Mouse (Mus musculus): ENCODE measurements around the gene Bckdha. TPM values are rescaled to one million over a fixed set of nuclear protein-coding genes. Genes with fewer than 3 reads are reported as not detected.
A peak's percentile ranks its signal among the peaks of the same experiment; 100 is the strongest.

Gene Bckdha
- polyA plus RNA-seq, 1 experiment from 2014 or later: 96.3 TPM

- Histone ChIP-seq H3K4me3 (replicated peaks; ENCODE audit: low read depth, low read length) (no peak overlapping the region), H3K4me1 (replicated peaks; ENCODE audit: insufficient read depth, low read length) (peaks cover 28% of the 10 kb centered on the region; the same call in 1 of the 2 replicates), H3K27me3 (ENCODE audit: insufficient read depth, low read length) (no peaks in the 10 kb centered on the region), H3K27ac (no peak overlapping the region), H3K36me3 (ENCODE audit: insufficient read depth, low read length) (no peaks in the 10 kb centered on the region), H3K9ac (ENCODE audit: low read depth, low read length) (no peak overlapping the region), H3K9me3 (replicated peaks; ENCODE audit: low read length) (no peaks in the 10 kb centered on the region), H3K4me2 (ENCODE audit: low read length) (no peak overlapping the region)
- TF ChIP-seq CTCF (IDR thresholded peaks at IDR 0.05; ENCODE audit: low read depth): no peak
- no peak for DNase-seq (ENCODE audit: low spot score)
- 86% methylated on average over 6 of the region's 6 CpGs for WGBS
- ATAC-seq (replicated peaks; ENCODE audit: low FRiP score, low read depth): no peak
Observed at GRCm38 (mm10) chr7:25684659-25685058, 25.9 kb upstream of the Bckdha start.

GRCm38 (mm10) chr7:25683474-25684180 lies 24.8 kb upstream of the Bckdha start:
- Histone ChIP-seq H3K4me2 (ENCODE audit: low read length) (no peak overlapping the region), H3K36me3 (ENCODE audit: insufficient read depth, low read length) (no peaks in the 10 kb centered on the region), H3K4me3 (replicated peaks; ENCODE audit: low read depth, low read length) (no peak overlapping the region), H3K9me3 (replicated peaks; ENCODE audit: low read length) (no peaks in the 10 kb centered on the region), H3K4me1 (replicated peaks; ENCODE audit: insufficient read depth, low read length) (peaks cover 22% of the 10 kb centered on the region; the same call in 1 of the 2 replicates), H3K27me3 (ENCODE audit: insufficient read depth, low read length) (no peaks in the 10 kb centered on the region), H3K9ac (ENCODE audit: low read depth, low read length) (no peak overlapping the region), H3K27ac (peak overlapping the region; percentile 28; the same call in 1 of the 2 replicates)
- 54% methylated on average over 7 of the region's 7 CpGs for WGBS
- peak; percentile 52 for DNase-seq (ENCODE audit: low spot score)
- no peak for ATAC-seq (replicated peaks; ENCODE audit: low FRiP score, low read depth)
- no peak for TF ChIP-seq CTCF (IDR thresholded peaks at IDR 0.05; ENCODE audit: low read depth)

- peak overlapping the region; percentile 50 for H3K4me2 ChIP-seq (ENCODE audit: low read length)
- no peaks in the 10 kb centered on the region for H3K36me3 ChIP-seq (ENCODE audit: insufficient read depth, low read length)
- H3K9ac ChIP-seq (ENCODE audit: low read depth, low read length): no peak overlapping the region
- 58% methylated on average over 15 of the region's 15 CpGs for WGBS
- H3K27me3 ChIP-seq (ENCODE audit: insufficient read depth, low read length): no peaks in the 10 kb centered on the region
- TF ChIP-seq CTCF (IDR thresholded peaks at IDR 0.05; ENCODE audit: low read depth): no peak
- DNase-seq (ENCODE audit: low spot score) (no peak), ATAC-seq (replicated peaks; ENCODE audit: low FRiP score, low read depth) (no peak)
- 0 out of 2 replicates have a peak, but pooled peaks cover 10% of the 10 kb centered on the region for H3K4me1 ChIP-seq (replicated peaks; ENCODE audit: insufficient read depth, low read length)
- no peaks in the 10 kb centered on the region for H3K9me3 ChIP-seq (replicated peaks; ENCODE audit: low read length)
- peak overlapping the region; percentile 61; the same call in 1 of the 2 replicates for H3K4me3 ChIP-seq (replicated peaks; ENCODE audit: low read depth, low read length)
- no peak overlapping the region for H3K27ac ChIP-seq
Observed at GRCm38 (mm10) chr7:25681341-25682231, 22.8 kb upstream of the Bckdha start.

- no peaks in the 10 kb centered on the region for H3K9me3 ChIP-seq (replicated peaks; ENCODE audit: low read length)
- peak within 1 kb of the TSS; percentile 50 for H3K4me2 ChIP-seq (ENCODE audit: low read length)
- H3K36me3 ChIP-seq (ENCODE audit: insufficient read depth, low read length): no peaks in the 10 kb centered on the region
- ATAC-seq (replicated peaks; ENCODE audit: low FRiP score, low read depth) (peak; percentile 97), DNase-seq (ENCODE audit: low spot score) (peak; percentile 98)
- no peaks in the 10 kb centered on the region for H3K27me3 ChIP-seq (ENCODE audit: insufficient read depth, low read length)
- H3K27ac ChIP-seq: peak within 1 kb of the TSS; percentile 88
- WGBS: under 1% methylated on average over 46 of the region's 46 CpGs
- H3K9ac ChIP-seq (ENCODE audit: low read depth, low read length): peak within 1 kb of the TSS; percentile 57
- peak; percentile 17; the same call in 1 of the 2 replicates for TF ChIP-seq CTCF (IDR thresholded peaks at IDR 0.05; ENCODE audit: low read depth)
- 0 out of 2 replicates have a peak, but pooled peaks cover 4% of the 10 kb centered on the region for H3K4me1 ChIP-seq (replicated peaks; ENCODE audit: insufficient read depth, low read length)
- peak within 1 kb of the TSS; percentile 61 for H3K4me3 ChIP-seq (replicated peaks; ENCODE audit: low read depth, low read length)
Observed at GRCm38 (mm10) chr7:25680514-25681258, 21.9 kb upstream of the Bckdha start, which contains the start of gene B9d2. B9d2 (plus strand) TSS chr7:25680780.

- no peaks in the 10 kb centered on the region for H3K27me3 ChIP-seq (ENCODE audit: insufficient read depth, low read length)
- no peak; the same call in 1 of the 2 replicates for TF ChIP-seq CTCF (IDR thresholded peaks at IDR 0.05; ENCODE audit: low read depth)
- 8% methylated on average over 6 of the region's 6 CpGs for WGBS
- 0 out of 2 replicates have a peak, but pooled peaks cover 4% of the 10 kb centered on the region for H3K4me1 ChIP-seq (replicated peaks; ENCODE audit: insufficient read depth, low read length)
- 0 out of 2 replicates have a peak overlapping the region, but pooled peaks have one; percentile 57 for H3K9ac ChIP-seq (ENCODE audit: low read depth, low read length)
- H3K36me3 ChIP-seq (ENCODE audit: insufficient read depth, low read length): no peaks in the 10 kb centered on the region
- ATAC-seq (replicated peaks; ENCODE audit: low FRiP score, low read depth) (no peak), DNase-seq (ENCODE audit: low spot score) (peak; percentile 18)
- H3K4me3 ChIP-seq (replicated peaks; ENCODE audit: low read depth, low read length): peak overlapping the region; percentile 61
- no peaks in the 10 kb centered on the region for H3K9me3 ChIP-seq (replicated peaks; ENCODE audit: low read length)
- H3K27ac ChIP-seq: 0 out of 2 replicates have a peak overlapping the region, but pooled peaks have one; percentile 88
- peak overlapping the region; percentile 50 for H3K4me2 ChIP-seq (ENCODE audit: low read length)
Observed at GRCm38 (mm10) chr7:25679971-25680370, 21.2 kb upstream of the Bckdha start.

Data from kidney, postnatal 0 days (tissue).